Mouse (Mus musculus) bone marrow macrophage, adult 2 months (primary cell): ENCODE data around the gene Tmub2.

Source experiments
- CTCF ChIP-seq: IDR thresholded peaks from 2 replicates; pipeline ENCODE4 v1.5.1; 2012; ENCODE audit warnings: low read depth, mild to moderate bottlenecking, low read length, moderate library complexity
- POLR2A ChIP-seq: IDR thresholded peaks from 2 replicates; pipeline ENCODE4 v1.6.1; 2012; ENCODE audit warnings: mild to moderate bottlenecking, low read depth, low read length, borderline replicate concordance

- TF ChIP-seq CTCF (no peak), POLR2A (no peak)
Observed at GRCm38 (mm10) chr11:102314321-102314720, 29.6 kb downstream of the Tmub2 start.
